Mouse (Mus musculus) kidney, embryonic 15.5 days (tissue): ENCODE results near the gene Ccdc151. TPM values are rescaled to one million over a fixed set of nuclear protein-coding genes. Genes with fewer than 3 reads are reported as not detected.
A peak's percentile ranks its signal among the peaks of the same experiment; 100 is the strongest.

Source experiments
- ATAC-seq: fragments of 200-750 bp; cut with Nextera tagmentation; replicated peaks from 2 replicates; pipeline ENCODE4 v1.8.0; 2017; ENCODE audit warnings: moderate TSS enrichment; ENCODE audit not compliant: low FRiP score
- H3K27ac ChIP-seq: fragments of 300-500 bp; sonication (generic); 2 replicates; pipeline ENCODE4 v1.5.1; 2015; ENCODE audit warnings: mild to moderate bottlenecking, inconsistent platforms
- H3K27me3 ChIP-seq: fragments of 300-500 bp; sonication (generic); 2 replicates; pipeline ENCODE4 v1.6.1; 2015; ENCODE audit warnings: inconsistent platforms
- H3K36me3 ChIP-seq: fragments of 300-500 bp; sonication (generic); 2 replicates; pipeline ENCODE4 v1.6.1; 2015; ENCODE audit warnings: inconsistent platforms
- H3K4me1 ChIP-seq: fragments of 300-500 bp; sonication (generic); 2 replicates; pipeline ENCODE4 v1.6.1; 2015; ENCODE audit warnings: inconsistent platforms
- H3K4me2 ChIP-seq: fragments of 300-500 bp; sonication (generic); 2 replicates; pipeline ENCODE4 v1.6.1; 2015; ENCODE audit warnings: moderate library complexity, mild to moderate bottlenecking, inconsistent platforms
- H3K4me3 ChIP-seq: fragments of 300-500 bp; sonication (generic); replicated peaks from 2 replicates; pipeline ENCODE4 v1.5.1; 2015; ENCODE audit warnings: mild to moderate bottlenecking, inconsistent platforms
- H3K9ac ChIP-seq: fragments of 300-500 bp; sonication (generic); 2 replicates; pipeline ENCODE4 v1.6.1; 2015; ENCODE audit warnings: mild to moderate bottlenecking, inconsistent platforms
- H3K9me3 ChIP-seq: fragments of 300-500 bp; sonication (generic); replicated peaks from 2 replicates; pipeline ENCODE4 v1.6.1; 2016; ENCODE audit warnings: inconsistent platforms
- WGBS: fragments of 180-500 bp; shearing (Covaris S2); methylation state at CpG from one replicate; pipeline ENCODE4 v1.1.7; 2015; ENCODE audit warnings: mixed read lengths; 5-methylcytosine and 5-hydroxymethylcytosine counted together
- polyA plus RNA-seq: library from polyadenylated mRNA; unstranded; fragments of >200 nt; fragmentation: Nextera tagmentation; extraction: Ambion mirVana; gene quantifications from 2 replicates; pipeline ENCODE4 v1.2.1, GENCODE M21; 2015

Gene Ccdc151
- polyA plus RNA-seq, 1 experiment from 2014 or later: 1.6 TPM

- Histone ChIP-seq H3K27me3 (peaks cover 16% of the 10 kb centered on the region), H3K4me1 (peaks cover 16% of the 10 kb centered on the region), H3K36me3 (no peaks in the 10 kb centered on the region), H3K4me3 (no peak overlapping the region), H3K9me3 (0 out of 2 replicates have a peak, but pooled peaks cover 4% of the 10 kb centered on the region), H3K27ac (no peak overlapping the region), H3K4me2 (no peak overlapping the region), H3K9ac (no peak overlapping the region)
- WGBS: 76% methylated on average over 3 of the region's 3 CpGs
- no peak for ATAC-seq
These were observed 50.5 kb downstream of the Ccdc151 start for GRCm38 (mm10) chr9:21951977-21952376.

GRCm38 (mm10) chr9:21950322-21950721 is 52.1 kb downstream of the Ccdc151 start:
- Histone ChIP-seq H3K27ac (no peak overlapping the region), H3K9me3 (0 out of 2 replicates have a peak, but pooled peaks cover 4% of the 10 kb centered on the region), H3K9ac (no peak overlapping the region), H3K4me2 (no peak overlapping the region), H3K4me1 (peaks cover 10% of the 10 kb centered on the region), H3K4me3 (no peak overlapping the region), H3K36me3 (no peaks in the 10 kb centered on the region), H3K27me3 (peaks cover 18% of the 10 kb centered on the region)
- no peak for ATAC-seq
- WGBS: 16% methylated on average over 11 of the region's 11 CpGs

GRCm38 (mm10) chr9:21948790-21949189 is 53.6 kb downstream of the Ccdc151 start:
- Histone ChIP-seq H3K4me2 (no peak overlapping the region), H3K4me3 (no peak overlapping the region), H3K9me3 (0 out of 2 replicates have a peak, but pooled peaks cover 4% of the 10 kb centered on the region), H3K4me1 (peaks cover 18% of the 10 kb centered on the region), H3K36me3 (no peaks in the 10 kb centered on the region), H3K9ac (no peak overlapping the region), H3K27me3 (peaks cover 18% of the 10 kb centered on the region), H3K27ac (no peak overlapping the region)
- no peak for ATAC-seq
- 71% methylated on average over 6 of the region's 6 CpGs for WGBS

GRCm38 (mm10) chr9:21948146-21948545 is 54.3 kb downstream of the Ccdc151 start:
- Histone ChIP-seq H3K27ac (no peak overlapping the region), H3K4me1 (peaks cover 19% of the 10 kb centered on the region), H3K36me3 (no peaks in the 10 kb centered on the region), H3K4me3 (no peak overlapping the region), H3K4me2 (no peak overlapping the region), H3K27me3 (peaks cover 18% of the 10 kb centered on the region), H3K9ac (no peak overlapping the region), H3K9me3 (0 out of 2 replicates have a peak, but pooled peaks cover 4% of the 10 kb centered on the region)
- 53% methylated on average over 8 of the region's 8 CpGs for WGBS
- ATAC-seq: no peak

- Histone ChIP-seq H3K4me2 (peak overlapping the region; percentile 46), H3K27ac (no peak overlapping the region), H3K36me3 (no peaks in the 10 kb centered on the region), H3K27me3 (peaks cover 18% of the 10 kb centered on the region), H3K4me1 (peaks cover 19% of the 10 kb centered on the region), H3K9ac (no peak overlapping the region), H3K9me3 (0 out of 2 replicates have a peak, but pooled peaks cover 4% of the 10 kb centered on the region), H3K4me3 (no peak overlapping the region)
- no peak; the same call in 1 of the 2 replicates for ATAC-seq
- WGBS: 7% methylated on average over 28 of the region's 28 CpGs
These were observed 54.8 kb downstream of the Ccdc151 start for GRCm38 (mm10) chr9:21947540-21948130.

- Histone ChIP-seq H3K27ac (no peak overlapping the region), H3K4me2 (peak overlapping the region; percentile 32), H3K4me1 (peaks cover 19% of the 10 kb centered on the region), H3K36me3 (no peaks in the 10 kb centered on the region), H3K27me3 (peaks cover 18% of the 10 kb centered on the region), H3K9ac (no peak overlapping the region), H3K4me3 (no peak overlapping the region), H3K9me3 (no peaks in the 10 kb centered on the region)
- no peak for ATAC-seq
- WGBS: 13% methylated on average over 23 of the region's 23 CpGs
These were observed 58.2 kb downstream of the Ccdc151 start for GRCm38 (mm10) chr9:21944267-21944666.

- Histone ChIP-seq H3K9me3 (no peaks in the 10 kb centered on the region), H3K27ac (no peak overlapping the region), H3K4me1 (peaks cover 19% of the 10 kb centered on the region), H3K4me2 (no peak overlapping the region; the same call in 1 of the 2 replicates), H3K27me3 (peaks cover 18% of the 10 kb centered on the region), H3K4me3 (no peak overlapping the region), H3K36me3 (no peaks in the 10 kb centered on the region), H3K9ac (no peak overlapping the region)
- ATAC-seq: no peak
- 55% methylated on average over 12 of the region's 12 CpGs for WGBS
These were observed 58.8 kb downstream of the Ccdc151 start for GRCm38 (mm10) chr9:21943638-21944037.

GRCm38 (mm10) chr9:21943046-21943445 is 59.4 kb downstream of the Ccdc151 start:
- whole genome bisulfite sequencing: 73% methylated on average over 12 of the region's 12 CpGs
- H3K9ac ChIP-seq: no peak overlapping the region
- H3K36me3 ChIP-seq: no peaks in the 10 kb centered on the region
- no peak for ATAC-seq
- H3K9me3 ChIP-seq: no peaks in the 10 kb centered on the region
- H3K27ac ChIP-seq: no peak overlapping the region
- H3K27me3 ChIP-seq: peaks cover 12% of the 10 kb centered on the region
- H3K4me2 ChIP-seq: no peak overlapping the region
- no peak overlapping the region for H3K4me3 ChIP-seq
- peaks cover 19% of the 10 kb centered on the region for H3K4me1 ChIP-seq

Other genes with a start within 250 kb of the Ccdc151 start
- gene Spc24, start 242.3 kb downstream of the Ccdc151 start, polyA plus RNA-seq: 126 and 135 TPM in 2 replicates
- 18.7 and 23.2 TPM in 2 replicates for gene Kank2, start 203.9 kb downstream of the Ccdc151 start, polyA plus RNA-seq
- 4.3 and 4.9 TPM in 2 replicates for gene Angptl8, start 167.1 kb downstream of the Ccdc151 start, polyA plus RNA-seq
- 36.8 and 46.3 TPM in 2 replicates for gene Dock6, start 150.0 kb downstream of the Ccdc151 start, polyA plus RNA-seq
- 11.0 and 11.3 TPM in 2 replicates for gene Rab3d, start 84.4 kb downstream of the Ccdc151 start, polyA plus RNA-seq
- 5.5 and 5.9 TPM in 2 replicates for gene Ccdc159, start 75.2 kb downstream of the Ccdc151 start, polyA plus RNA-seq
- 59.2 and 61.0 TPM in 2 replicates for gene Tmem205, start 75.1 kb downstream of the Ccdc151 start, polyA plus RNA-seq
- 7.9 and 11.3 TPM in 2 replicates for gene Plppr2, start 65.6 kb downstream of the Ccdc151 start, polyA plus RNA-seq
- gene Swsap1, start 46.9 kb downstream of the Ccdc151 start, polyA plus RNA-seq: 7.9 and 12.6 TPM in 2 replicates
- 12.1 and 15.2 TPM in 2 replicates for gene Epor, start 39.1 kb downstream of the Ccdc151 start, polyA plus RNA-seq
- 23.7 and 24.5 TPM in 2 replicates for gene Rgl3, start 13.2 kb downstream of the Ccdc151 start, polyA plus RNA-seq
- gene Prkcsh, start 172 bp upstream of the Ccdc151 start, polyA plus RNA-seq: 137 and 140 TPM in 2 replicates
- 0.53 and 1.1 TPM in 2 replicates for gene Elavl3, start 49.4 kb upstream of the Ccdc151 start, polyA plus RNA-seq
- gene Gm49318, start 68.6 kb upstream of the Ccdc151 start, polyA plus RNA-seq: not detected in 2 replicates
- 11.7 and 14.0 TPM in 2 replicates for gene Zfp653, start 68.7 kb upstream of the Ccdc151 start, polyA plus RNA-seq
- 43.1 and 49.4 TPM in 2 replicates for gene Ecsit, start 82.8 kb upstream of the Ccdc151 start, polyA plus RNA-seq
- 11.1 and 40.8 TPM in 2 replicates for gene Cnn1, start 96.6 kb upstream of the Ccdc151 start, polyA plus RNA-seq
- gene Elof1, start 114.5 kb upstream of the Ccdc151 start, polyA plus RNA-seq: 193 and 194 TPM in 2 replicates
- gene Acp5, start 133.1 kb upstream of the Ccdc151 start, polyA plus RNA-seq: 7.3 and 23.2 TPM in 2 replicates
- 70.0 and 73.1 TPM in 2 replicates for gene Pigyl, start 154.2 kb upstream of the Ccdc151 start, polyA plus RNA-seq
- gene Zfp872, start 185.5 kb upstream of the Ccdc151 start, polyA plus RNA-seq: 0.31 and 0.55 TPM in 2 replicates
- 20.7 and 20.9 TPM in 2 replicates for gene Zfp809, start 223.1 kb upstream of the Ccdc151 start, polyA plus RNA-seq